26 mouse cellular contexts compared by ENCODE assay signal in the genomic region with DNA sequence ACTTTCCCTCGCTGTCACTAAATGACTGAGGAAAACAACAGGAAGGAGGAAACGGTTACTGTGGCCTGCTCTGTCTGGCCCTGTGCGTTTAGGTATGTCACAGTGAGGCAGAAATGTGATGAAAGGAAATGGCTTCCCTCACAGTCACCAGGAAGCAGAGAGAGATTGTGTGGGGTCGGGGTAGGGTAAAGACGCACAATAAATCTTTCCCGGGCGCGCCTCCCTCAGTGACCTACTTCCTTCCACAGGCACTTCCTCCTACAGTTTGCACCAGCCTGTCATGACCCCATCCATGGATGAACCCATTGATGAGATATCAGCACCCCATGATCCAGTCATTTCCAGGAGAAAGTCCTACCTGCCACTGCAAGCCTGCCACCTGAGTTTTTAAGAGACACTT. TPM values are rescaled to one million over a fixed set of nuclear protein-coding genes. Genes with fewer than 3 reads are reported as not detected.
DNase-seq lines count a peak whose midpoint lies in the region; ATAC-seq and TF ChIP-seq lines count a peak whose summit lies in the region.
"Had no signal": no experiment of that assay in that cellular context is flagged by ENCODE, and none has a peak within 500 bp of the region (broad histone marks: within the 10 kb centered on the region; RNA-seq: fewer than 3 reads in every experiment).

No protein-coding gene starts in this region.

- H3K4me1 ChIP-seq in kidney, adult 2 months (ENCODE audit: control insufficient read depth, insufficient read depth, low read length), result peaks cover 10% of the 10 kb centered on the region
- H3K4me1 ChIP-seq: embryonic facial prominence, embryonic 13.5 days; midbrain, embryonic 15.5 days had no signal

- H3K27ac ChIP-seq in kidney, adult 2 months (ENCODE audit: insufficient read depth, low read depth, low read length), result no peak overlapping the region; the same call in 1 of the 2 replicates
- H3K27ac ChIP-seq in layer of hippocampus, adult 2 months, result no peak overlapping the region
- H3K27ac ChIP-seq: embryonic facial prominence, embryonic 13.5 days; forebrain, embryonic 12.5 days; hindbrain, postnatal 0 days; limb, embryonic 15.5 days; midbrain, embryonic 15.5 days had no signal

- TF ChIP-seq POLR2A in kidney, adult 2 months (IDR thresholded peaks at IDR 0.05; ENCODE audit: low read depth, low read length), result no peak

- H3K36me3 ChIP-seq in kidney, adult 2 months (ENCODE audit: control insufficient read depth, insufficient read depth, low read length), result no peaks in the 10 kb centered on the region
- H3K36me3 ChIP-seq: embryonic facial prominence, embryonic 13.5 days; forebrain, embryonic 12.5 days; limb, embryonic 15.5 days; midbrain, embryonic 15.5 days had no signal

- WGBS in kidney, adult 2 months, result 64% methylated on average over 8 of the region's 8 CpGs

- peak; percentile 34 for ATAC-seq in CD4-positive, CD25-positive, alpha-beta regulatory T cell, adult 4 months
- ATAC-seq in hematopoietic stem cell, adult 5-6 weeks (replicated peaks in 1 of 2; ENCODE audit: insufficient read depth in 1 of 2, low FRiP score in 2 of 2, low TSS enrichment in 1 of 2, low read depth in 1 of 2, poor library complexity in 2 of 2, severe bottlenecking in 2 of 2), result peak; percentile 34 to 47
- ATAC-seq: hindbrain, postnatal 0 days had no signal

- no peaks in the 10 kb centered on the region for H3K27me3 ChIP-seq in kidney, adult 2 months (replicated peaks; ENCODE audit: control insufficient read depth, insufficient read depth, low read length)
- H3K27me3 ChIP-seq: embryonic facial prominence, embryonic 13.5 days; forebrain, embryonic 12.5 days; limb, embryonic 15.5 days; midbrain, embryonic 15.5 days had no signal

- no peak for TF ChIP-seq CTCF in kidney, adult 2 months (conservative IDR thresholded peaks at IDR 0.05; ENCODE audit: insufficient read depth, insufficient read length, low read depth, low read length)
- no peak for TF ChIP-seq CTCF in layer of hippocampus, adult 2 months (conservative IDR thresholded peaks at IDR 0.05)

- DNase-seq in kidney, adult 2 months, result peak; percentile 21
- DNase-seq in kidney, adult 9 months, result no peak
- DNase-seq in 416B (ENCODE audit: low read depth), result peak; percentile 26
- no peak for DNase-seq in urinary bladder, adult 2 months (ENCODE audit: low spot score)
- no peak for DNase-seq in left cerebral cortex, adult 8-10 months (ENCODE audit: low spot score in 2 of 2)
- no peak for DNase-seq in layer of hippocampus, adult 2 months (ENCODE audit: low spot score in 2 of 2)
- DNase-seq: adrenal gland, postnatal 36 days; B cell, adult 2 months; cerebellum, adult 11 months; cerebellum, adult 9-11 months; gastrocnemius, postnatal 36 days; kidney, adult 8-10 months; kidney, postnatal 4 days; layer of hippocampus, adult 9-11 months; lung, adult 18-20 months; lung, postnatal 14 days; thymus, postnatal 25 days had no signal

- no peak overlapping the region for H3K4me3 ChIP-seq in kidney, adult 2 months (ENCODE audit: insufficient read depth, low read depth, low read length)
- no peak overlapping the region for H3K4me3 ChIP-seq in layer of hippocampus, adult 2 months
- H3K4me3 ChIP-seq: embryonic facial prominence, embryonic 13.5 days; erythroblast, embryonic 14.5 days; forebrain, embryonic 12.5 days; limb, embryonic 15.5 days; midbrain, embryonic 15.5 days; myocyte had no signal

RNA-seq across cellular contexts. Expression of a gene that starts 42.7 kb away (rescaled TPM):
- 6.1 and 10.8 TPM in 2 replicates for polyA plus RNA-seq in kidney, adult 2 months (2012; rRNA removed)
- polyA plus RNA-seq in CD4-positive, CD25-positive, alpha-beta regulatory T cell, adult 4 months (2017; shearing (Covaris generic)), result 10 to 100 TPM; 42.8 to 44.7 TPM
- 24.8 and 31.5 TPM in 2 replicates for total RNA-seq in hematopoietic stem cell, adult 5-6 weeks (2017)
- polyA plus RNA-seq in urinary bladder, adult 2 months (2012; rRNA removed), result 15.8 and 22.0 TPM in 2 replicates
- 10 to 100 TPM; 59.6 to 72.2 (median 64.0) TPM for total RNA-seq in left cerebral cortex, adult 8-10 months (2022)
- 10 to 100 TPM; 65.5 to 71.3 TPM for total RNA-seq in layer of hippocampus, adult 2 months (2021)

Comparison
In these comparisons a context has a peak if more than half of its experiments do, and no peak if none do; other contexts are left out.
1. DNase-seq: peak in kidney, adult 2 months (single experiment) and 416B (single experiment); none in kidney, adult 9 months (single experiment), urinary bladder, adult 2 months (single experiment), left cerebral cortex, adult 8-10 months (0 of 2) and layer of hippocampus, adult 2 months (0 of 2).